Mouse (Mus musculus) left cerebral cortex, adult 8-10 months (tissue): ENCODE measurements at regions not wholly inside any gene's neighbourhood (a gene's known extent, or its start where the extent isn't known, plus 50 kb on each side); places are given as distances from the start of the nearest gene placed in this dataset.
A peak's percentile ranks its signal among the peaks of the same experiment; 100 is the strongest.

Experiments
- DNase-seq, 2 experiments: peaks; one replicate each; pipeline ENCODE4 v3.0.0; 2022; ENCODE audit warnings: low spot score in 2 of 2

DNA sequence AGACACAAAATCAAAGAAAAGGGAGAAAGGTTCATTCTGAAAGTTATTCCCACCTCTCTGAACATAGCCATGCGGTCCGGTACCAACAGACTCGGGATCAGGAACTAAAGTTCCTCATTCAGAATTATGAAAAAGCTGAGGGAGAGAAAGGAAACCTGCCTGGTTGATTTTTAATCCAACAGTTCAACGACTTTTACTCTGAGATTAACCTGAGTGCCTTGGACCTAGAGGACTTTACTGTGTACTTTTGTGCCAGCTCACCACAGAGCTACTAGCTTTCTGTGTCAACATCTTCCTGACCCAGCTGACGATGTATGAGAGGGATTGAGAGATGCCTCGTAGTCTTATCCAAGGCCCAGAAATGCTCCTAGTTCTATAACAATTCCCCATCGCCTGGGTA is 92.5 kb upstream of the 2210010C04Rik start:
- no peak for DNase-seq

DNA sequence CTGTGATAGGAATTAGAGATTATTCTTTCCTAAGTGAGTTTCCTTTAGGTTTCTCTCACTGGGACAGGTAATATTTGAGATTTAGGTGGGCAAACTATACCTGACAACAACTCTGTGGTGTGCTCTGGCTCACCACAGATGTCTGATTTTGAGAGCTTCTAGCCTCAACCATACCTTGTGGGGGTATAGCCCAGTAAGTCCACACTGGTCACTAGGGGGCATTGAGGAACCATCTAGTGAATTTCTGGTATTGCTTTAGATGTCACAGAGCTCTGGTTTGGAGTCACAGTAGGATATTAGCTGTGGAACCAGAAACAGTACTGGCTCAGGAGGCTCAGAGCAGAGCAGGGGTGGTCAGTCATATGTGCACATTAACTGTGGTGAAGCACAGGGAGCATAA is 91.5 kb upstream of the 2210010C04Rik start:
- no peak for DNase-seq

DNA sequence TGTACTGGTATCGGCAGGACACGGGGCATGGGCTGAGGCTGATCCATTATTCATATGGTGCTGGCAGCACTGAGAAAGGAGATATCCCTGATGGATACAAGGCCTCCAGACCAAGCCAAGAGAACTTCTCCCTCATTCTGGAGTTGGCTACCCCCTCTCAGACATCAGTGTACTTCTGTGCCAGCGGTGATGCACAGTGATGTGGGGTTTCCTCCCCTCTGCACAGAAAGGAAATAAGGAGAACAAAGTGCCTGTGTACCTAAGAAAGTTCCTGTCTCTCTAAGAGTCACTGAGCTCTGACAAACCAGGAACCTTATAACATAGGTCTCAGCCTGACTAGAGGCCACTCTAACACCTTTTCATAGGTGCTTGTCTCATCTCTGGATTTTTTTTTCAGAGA is 86.3 kb upstream of the 2210010C04Rik start:
- DNase-seq = no peak

DNA sequence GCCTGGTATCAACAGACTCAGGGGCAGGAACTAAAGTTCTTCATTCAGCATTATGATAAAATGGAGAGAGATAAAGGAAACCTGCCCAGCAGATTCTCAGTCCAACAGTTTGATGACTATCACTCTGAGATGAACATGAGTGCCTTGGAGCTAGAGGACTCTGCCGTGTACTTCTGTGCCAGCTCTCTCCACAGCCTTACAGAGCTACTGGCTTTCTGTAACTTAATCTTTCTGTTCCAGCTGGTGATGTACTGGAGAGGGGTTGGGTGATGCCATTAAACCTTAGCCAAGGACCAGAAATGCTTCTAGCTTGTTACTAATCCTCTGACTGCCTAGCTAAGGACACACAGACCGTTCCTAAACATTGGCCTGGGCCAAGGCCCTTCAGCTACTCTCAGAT is 83.9 kb upstream of the 2210010C04Rik start:
- DNase-seq = no peak

DNA sequence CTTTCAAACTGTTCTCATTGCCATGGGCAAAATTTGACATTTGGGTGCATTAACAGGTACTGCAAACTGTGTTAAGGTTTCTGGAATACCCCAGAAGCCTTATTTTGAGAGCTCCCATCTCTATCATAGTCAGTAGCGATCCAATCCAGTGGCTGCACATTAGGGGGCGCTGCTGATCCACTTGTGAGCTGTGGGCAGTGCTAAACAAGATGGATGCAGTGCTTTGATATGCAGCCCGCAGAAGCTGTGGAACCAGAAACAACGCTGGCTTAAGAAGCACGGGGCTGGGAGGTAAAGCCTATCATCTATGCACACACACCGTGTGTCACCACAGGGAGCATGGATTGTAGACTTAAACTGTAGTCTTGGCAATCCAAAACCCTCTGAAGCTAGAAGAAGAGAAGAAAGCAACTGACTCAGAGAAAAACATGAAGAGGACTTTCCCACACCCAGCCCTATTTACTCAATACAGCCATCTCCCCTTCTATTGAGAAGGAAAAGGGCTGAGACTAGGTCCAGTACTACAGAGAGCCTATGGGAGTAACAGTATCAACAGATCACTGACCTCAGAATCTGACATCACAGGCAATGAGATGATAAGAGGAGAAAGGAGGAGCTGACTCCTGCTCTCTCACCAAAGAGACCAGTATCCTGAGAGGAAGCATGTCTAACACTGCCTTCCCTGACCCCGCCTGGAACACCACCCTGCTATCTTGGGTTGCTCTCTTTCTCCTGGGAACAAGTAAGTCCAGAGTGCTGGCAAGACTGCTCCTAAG is 83.1 kb upstream of the 2210010C04Rik start:
- peak; percentile 34 to 41 for DNase-seq

DNA sequence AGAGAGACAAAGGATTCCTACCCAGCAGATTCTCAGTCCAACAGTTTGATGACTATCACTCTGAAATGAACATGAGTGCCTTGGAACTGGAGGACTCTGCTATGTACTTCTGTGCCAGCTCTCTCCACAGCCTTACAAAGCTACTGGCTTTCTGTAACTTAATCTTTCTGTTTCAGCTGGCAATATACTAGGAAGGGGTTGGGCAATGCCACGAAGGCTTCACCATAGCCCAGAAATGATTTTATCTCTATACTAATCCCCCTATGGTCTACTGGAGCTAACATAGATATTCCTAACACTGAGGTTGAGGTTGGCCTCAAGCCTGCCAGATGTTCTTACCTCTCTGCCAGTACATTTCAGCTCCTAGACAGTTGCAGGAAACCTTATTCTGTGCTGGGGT is 78.6 kb upstream of the 2210010C04Rik start:
- DNase-seq = no peak

DNA sequence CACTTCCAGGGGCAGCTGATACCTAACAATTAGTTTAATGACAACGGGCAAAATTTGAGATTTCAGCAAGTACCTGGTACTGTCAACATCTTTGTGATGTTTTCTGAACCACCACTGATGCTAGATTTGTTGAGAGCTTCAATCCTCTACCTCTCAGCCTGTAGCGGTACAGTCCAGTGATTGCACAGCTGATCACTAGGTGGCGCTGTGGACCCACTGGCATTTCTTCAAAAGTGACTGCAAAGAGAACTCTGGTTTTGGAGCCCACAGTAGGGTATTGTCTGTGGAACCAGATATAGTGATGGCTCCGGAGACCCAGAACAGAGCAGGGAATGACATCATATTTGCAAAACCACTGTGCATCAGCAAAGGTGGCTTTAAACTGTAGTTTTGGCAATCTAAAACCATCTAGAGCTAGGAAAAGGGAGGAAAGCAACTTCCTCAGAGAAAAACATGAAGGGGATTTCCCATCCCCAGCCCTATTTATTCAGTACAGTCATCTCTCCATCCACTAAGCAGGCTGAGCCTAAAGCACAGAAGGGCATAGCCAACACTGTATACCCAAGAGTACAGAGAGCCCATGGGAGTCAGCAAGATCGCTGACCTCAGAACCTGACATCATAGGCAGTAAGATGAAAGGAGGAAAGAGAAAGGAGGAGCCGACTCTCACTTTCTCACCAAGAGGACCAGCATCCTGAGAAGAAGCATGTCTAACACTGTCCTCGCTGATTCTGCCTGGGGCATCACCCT is 77.7 kb upstream of the 2210010C04Rik start:
- peak in 1 of 2 experiments; percentile 50 for DNase-seq

DNA sequence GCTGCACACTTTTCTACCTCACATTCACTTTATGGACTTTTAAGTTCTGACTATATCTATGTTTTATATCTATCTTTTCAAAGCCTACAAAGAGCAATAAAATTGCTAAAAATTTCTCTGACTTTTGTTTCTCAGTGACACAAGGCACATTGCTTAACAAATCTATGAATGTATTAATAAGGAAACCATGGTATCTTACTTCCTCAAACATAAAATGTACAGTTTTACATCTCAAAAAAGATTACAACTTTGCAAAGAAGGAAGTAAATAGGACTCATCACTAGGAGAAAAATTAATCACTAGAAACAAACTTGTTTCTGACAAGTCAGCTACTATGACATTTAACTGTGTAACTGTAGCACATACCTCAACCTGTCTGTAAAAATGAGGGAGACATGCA is 76.5 kb upstream of the 2210010C04Rik start:
- no peak for DNase-seq

DNA sequence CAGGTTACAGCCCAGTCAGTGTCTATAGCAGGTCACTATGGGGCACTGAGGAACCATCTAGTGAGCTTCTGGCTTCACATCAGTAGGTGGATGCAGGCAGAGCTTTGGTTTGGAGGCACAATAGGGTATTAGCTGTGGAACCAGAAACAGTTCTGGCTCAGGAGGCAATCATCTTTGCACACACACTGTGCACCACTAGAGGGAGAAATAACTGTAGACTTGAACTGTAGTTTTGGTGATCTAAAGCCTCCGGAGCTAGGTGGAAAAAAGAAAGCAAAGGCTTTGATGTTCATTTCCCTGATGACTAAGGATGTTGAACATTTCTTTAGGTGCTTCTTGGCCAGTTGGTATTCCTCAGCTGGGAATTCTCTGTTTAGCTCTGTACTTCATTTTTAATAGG is 73.6 kb upstream of the 2210010C04Rik start:
- DNase-seq = no peak

DNA sequence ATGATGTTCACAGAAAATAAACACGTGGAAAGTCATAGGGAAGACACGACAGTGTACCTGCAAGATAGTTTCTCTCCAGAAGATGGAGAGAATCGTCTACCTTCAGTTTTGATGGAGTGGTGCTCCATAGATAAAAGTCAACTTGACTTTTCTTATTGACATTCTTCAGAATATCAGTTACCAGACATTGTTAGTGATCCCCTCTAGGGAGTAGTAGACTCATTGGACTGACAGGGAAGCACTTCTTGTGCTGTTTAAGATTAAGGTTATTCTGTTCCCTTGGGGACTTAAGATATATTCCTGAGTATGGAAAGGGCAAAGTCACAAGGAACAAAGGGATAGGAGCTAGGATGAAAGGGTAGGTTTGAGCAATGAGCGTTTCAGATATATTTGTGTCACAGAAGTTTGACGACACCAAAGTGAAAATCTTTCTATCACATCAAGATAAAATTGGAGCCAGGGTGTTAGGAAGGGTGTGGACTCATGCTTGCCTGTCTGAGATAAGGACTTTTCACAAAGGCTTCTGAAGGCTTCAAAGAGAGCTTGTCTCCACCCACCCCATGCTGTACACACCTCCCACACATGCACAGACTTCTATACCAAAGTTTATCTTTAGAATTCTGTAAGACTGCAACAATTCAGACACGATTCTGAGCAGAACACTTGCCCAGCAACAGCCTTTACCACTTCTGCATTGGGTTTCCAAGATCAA is 68.5 kb upstream of the 2210010C04Rik start:
- peak in 1 of 2 experiments; percentile 70 for DNase-seq

DNA sequence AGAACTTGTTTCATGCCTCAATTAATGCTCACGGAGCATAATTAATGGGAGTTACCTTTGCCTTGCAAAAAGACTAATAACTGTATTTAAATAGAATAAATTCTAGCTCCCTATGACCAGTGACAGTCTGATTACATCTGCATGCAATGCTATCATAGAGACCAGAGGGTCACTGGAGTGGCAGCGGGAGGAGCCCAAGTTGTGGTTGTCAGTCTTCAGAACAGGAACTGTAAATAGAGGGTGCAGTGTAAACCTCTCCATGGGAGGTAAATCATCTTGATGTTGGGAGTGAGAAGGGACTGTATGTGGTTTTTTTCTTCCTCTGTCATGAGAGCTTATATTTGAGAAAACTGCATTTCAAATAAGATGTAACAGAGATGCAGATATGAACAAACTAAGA is 66.7 kb upstream of the 2210010C04Rik start:
- DNase-seq = no peak

DNA sequence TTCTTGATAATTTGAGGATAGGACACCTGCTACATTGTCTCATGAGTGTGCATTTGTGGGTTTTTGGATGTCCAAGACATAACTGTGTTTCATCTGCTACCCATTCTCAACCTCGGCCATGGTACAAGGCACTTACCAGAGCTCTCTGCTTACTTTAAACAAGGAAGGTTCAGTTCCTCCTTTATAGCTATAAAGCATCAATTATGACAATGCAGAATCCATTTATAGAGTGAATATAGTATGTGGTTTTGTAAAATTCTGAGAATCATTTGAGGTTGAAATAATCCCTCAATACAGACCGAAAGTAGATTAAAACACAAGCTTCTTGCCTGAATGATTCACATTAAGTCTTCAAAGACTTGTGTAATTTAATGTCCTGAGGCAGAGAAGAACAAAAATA is 64.9 kb upstream of the 2210010C04Rik start:
- DNase-seq = no peak

DNA sequence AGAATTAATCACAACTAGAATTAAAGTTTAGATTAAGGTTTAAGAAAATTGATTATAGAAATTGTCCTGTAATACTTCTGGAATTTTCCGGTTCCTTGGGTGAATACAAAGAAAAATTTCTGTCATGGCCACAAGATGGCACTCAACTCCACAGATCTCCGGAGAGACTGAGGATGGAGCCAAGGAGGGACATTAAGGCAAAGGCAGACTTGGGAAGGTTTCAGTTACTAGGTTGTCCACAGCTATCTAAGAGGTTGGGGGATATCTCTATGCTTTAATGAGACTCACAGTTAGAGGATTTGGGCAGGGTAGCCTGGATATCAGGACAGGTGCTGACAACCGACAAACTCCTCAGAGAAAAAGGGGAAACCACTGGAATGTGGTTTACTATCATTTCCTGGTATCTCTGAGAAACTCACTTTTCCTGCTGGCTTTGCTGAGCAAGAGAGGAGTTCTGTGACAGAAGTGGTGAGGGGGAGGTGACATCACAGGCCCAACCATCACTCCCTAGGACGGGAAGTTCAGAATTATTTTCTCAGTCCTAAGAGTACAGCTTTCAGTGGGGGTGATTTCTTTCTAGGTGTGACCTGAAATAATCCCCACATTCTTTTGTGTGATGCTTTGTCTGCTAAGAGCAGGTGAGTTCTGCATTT is 56.0 kb upstream of the 2210010C04Rik start:
- no peak for DNase-seq
